Mouse (Mus musculus): ENCODE measurements around the gene Cldn4.
"Not testable (repeated sequence)": the region's sequence is repeated elsewhere in the genome, so short reads cannot be mapped to it uniquely, and the experiment has no call there.

Cldn4 gene

GRCm38 (mm10) chr5:134946857-134947255, at the start of gene Cldn4:
Gene Cldn4 (minus strand): TSS chr5:134946934.
- DNase-seq: peak; percentile 69 to 82

- DNase-seq: peak; percentile 24 to 56
These were observed 45.8 kb upstream of the Cldn4 start for GRCm38 (mm10) chr5:134992566-134992965.

GRCm38 (mm10) chr5:134989741-134990140, 43.0 kb upstream of the Cldn4 start:
- DNase-seq: peak in 1 of 2 experiments; percentile 24

- no peak for DNase-seq
These were observed 42.4 kb upstream of the Cldn4 start for GRCm38 (mm10) chr5:134989166-134989565.

- peak; percentile 47 to 56 for DNase-seq
These were observed 39.8 kb upstream of the Cldn4 start for GRCm38 (mm10) chr5:134986298-134987268.

GRCm38 (mm10) chr5:134985633-134986297, 39.0 kb upstream of the Cldn4 start, which contains the start of gene Cldn3:
Gene Cldn3 (plus strand): TSS chr5:134986214.
- DNase-seq: peak; percentile 84 to 93

GRCm38 (mm10) chr5:134983771-134984170, 37.0 kb upstream of the Cldn4 start:
- no peak for DNase-seq

GRCm38 (mm10) chr5:134983111-134983510, 36.4 kb upstream of the Cldn4 start:
- no peak for DNase-seq

GRCm38 (mm10) chr5:134981149-134981548, 34.4 kb upstream of the Cldn4 start:
- DNase-seq: no peak

- DNase-seq: no peak
These were observed 31.1 kb upstream of the Cldn4 start for GRCm38 (mm10) chr5:134977837-134978236.

GRCm38 (mm10) chr5:134976577-134977250, 30.0 kb upstream of the Cldn4 start:
- no peak for DNase-seq

- no peak for DNase-seq
These were observed 29.4 kb upstream of the Cldn4 start for GRCm38 (mm10) chr5:134976164-134976563.

- no peak for DNase-seq
These were observed 28.2 kb upstream of the Cldn4 start for GRCm38 (mm10) chr5:134974921-134975320.

GRCm38 (mm10) chr5:134974294-134974693, 27.6 kb upstream of the Cldn4 start:
- peak; percentile 37 to 71 for DNase-seq

GRCm38 (mm10) chr5:134973526-134973925, 26.8 kb upstream of the Cldn4 start:
- DNase-seq: peak in 1 of 2 experiments; percentile 55

- DNase-seq: no peak
These were observed 26.3 kb upstream of the Cldn4 start for GRCm38 (mm10) chr5:134973081-134973480.

GRCm38 (mm10) chr5:134970671-134971070, 23.9 kb upstream of the Cldn4 start:
- DNase-seq: peak; percentile 55 to 75

GRCm38 (mm10) chr5:134967164-134967944, 20.6 kb upstream of the Cldn4 start:
- DNase-seq: peak in 1 of 2 experiments; percentile 15

GRCm38 (mm10) chr5:134965852-134966821, 19.4 kb upstream of the Cldn4 start:
- DNase-seq: peak; percentile 70 to 81

GRCm38 (mm10) chr5:134965473-134965851, 18.7 kb upstream of the Cldn4 start:
- peak; percentile 65 to 86 for DNase-seq

GRCm38 (mm10) chr5:134964655-134965054, 17.9 kb upstream of the Cldn4 start:
- not testable (repeated sequence) for DNase-seq

Measured in lung, postnatal 4 days (tissue).